Mouse (Mus musculus) liver, embryonic 13.5 days (tissue): ENCODE results near the gene Prkca. TPM values are rescaled to one million over a fixed set of nuclear protein-coding genes. Genes with fewer than 3 reads are reported as not detected.

Experiments
- ATAC-seq: fragments of 200-750 bp; cut with Nextera tagmentation; 2 replicates; pipeline ENCODE4 v1.8.0; 2017; ENCODE audit warnings: low read depth, mild to moderate bottlenecking, moderate number of reproducible peaks, moderate library complexity
- DNase-seq: peaks from one replicate; pipeline ENCODE4 v3.0.0; 2022
- H3K27ac ChIP-seq: fragments of 300-500 bp; sonication (generic); 2 replicates; pipeline ENCODE4 v1.5.1; 2015; ENCODE audit warnings: moderate library complexity, mild to moderate bottlenecking, inconsistent platforms
- H3K27me3 ChIP-seq: fragments of 300-500 bp; sonication (generic); 2 replicates; pipeline ENCODE4 v1.6.1; 2015; ENCODE audit warnings: mild to moderate bottlenecking, inconsistent platforms
- H3K36me3 ChIP-seq: fragments of 300-500 bp; sonication (generic); 2 replicates; pipeline ENCODE4 v1.6.1; 2015; ENCODE audit warnings: mild to moderate bottlenecking, inconsistent platforms
- H3K4me1 ChIP-seq: fragments of 300-500 bp; sonication (generic); replicated peaks from 2 replicates; pipeline ENCODE4 v1.6.1; 2015; ENCODE audit warnings: inconsistent platforms
- H3K4me2 ChIP-seq: fragments of 300-500 bp; sonication (generic); 2 replicates; pipeline ENCODE4 v1.6.1; 2015; ENCODE audit warnings: inconsistent platforms, mild to moderate bottlenecking, moderate library complexity
- H3K4me3 ChIP-seq: fragments of 300-500 bp; sonication (generic); replicated peaks from 2 replicates; pipeline ENCODE4 v1.5.1; 2015; ENCODE audit warnings: mild to moderate bottlenecking, inconsistent platforms
- H3K9ac ChIP-seq: fragments of 300-500 bp; sonication (generic); 2 replicates; pipeline ENCODE4 v1.6.1; 2015; ENCODE audit warnings: mild to moderate bottlenecking, inconsistent platforms
- H3K9me3 ChIP-seq: fragments of 300-500 bp; sonication (generic); replicated peaks from 2 replicates; pipeline ENCODE4 v1.6.1; 2016; ENCODE audit warnings: inconsistent platforms
- WGBS: fragments of 180-500 bp; shearing (Covaris S2); methylation state at CpG from one replicate; pipeline ENCODE4 v1.1.7; 2015; ENCODE audit not compliant: insufficient replicate concordance; 5-methylcytosine and 5-hydroxymethylcytosine counted together
- polyA plus RNA-seq: library from polyadenylated mRNA; unstranded; fragments of >200 nt; fragmentation: Nextera tagmentation; extraction: Ambion mirVana; gene quantifications from 2 replicates; pipeline ENCODE4 v1.2.1, GENCODE M21; 2015

Prkca gene
- polyA plus RNA-seq, 1 experiment from 2014 or later = 1.9 TPM

- Histone ChIP-seq H3K27me3 (no peaks in the 10 kb centered on the region), H3K9ac (no peak overlapping the region), H3K36me3 (no peaks in the 10 kb centered on the region), H3K4me2 (no peak overlapping the region), H3K4me1 (peaks cover 11% of the 10 kb centered on the region), H3K9me3 (no peaks in the 10 kb centered on the region), H3K27ac (no peak overlapping the region), H3K4me3 (no peak overlapping the region)
- DNase-seq = no peak
- no peak for ATAC-seq
- 65% methylated on average over 5 of the region's 5 CpGs for WGBS
These were observed 19.2 kb upstream of the Prkca start for GRCm38 (mm10) chr11:108362965-108363364.

- ATAC-seq = peak; percentile 74
- no peak overlapping the region for H3K27ac ChIP-seq
- H3K4me1 ChIP-seq = peaks cover 11% of the 10 kb centered on the region
- WGBS = 33% methylated on average over 4 of the region's 4 CpGs
- no peak for DNase-seq
- no peak overlapping the region for H3K4me2 ChIP-seq
- H3K9ac ChIP-seq = no peak overlapping the region
- H3K36me3 ChIP-seq = no peaks in the 10 kb centered on the region
- H3K9me3 ChIP-seq = no peaks in the 10 kb centered on the region
- H3K4me3 ChIP-seq = no peak overlapping the region
- no peaks in the 10 kb centered on the region for H3K27me3 ChIP-seq
These were observed 17.3 kb upstream of the Prkca start for GRCm38 (mm10) chr11:108360983-108361382.

GRCm38 (mm10) chr11:108358911-108359310, 15.2 kb upstream of the Prkca start:
- 70% methylated on average over 6 of the region's 6 CpGs for WGBS
- no peaks in the 10 kb centered on the region for H3K9me3 ChIP-seq
- H3K4me1 ChIP-seq = peaks cover 11% of the 10 kb centered on the region
- no peaks in the 10 kb centered on the region for H3K27me3 ChIP-seq
- H3K9ac ChIP-seq = no peak overlapping the region
- no peaks in the 10 kb centered on the region for H3K36me3 ChIP-seq
- H3K4me3 ChIP-seq = no peak overlapping the region
- DNase-seq (no peak), ATAC-seq (no peak)
- H3K4me2 ChIP-seq = no peak overlapping the region
- no peak overlapping the region for H3K27ac ChIP-seq

- ATAC-seq (no peak), DNase-seq (no peak)
- Histone ChIP-seq H3K27me3 (no peaks in the 10 kb centered on the region), H3K36me3 (no peaks in the 10 kb centered on the region), H3K4me1 (peaks cover 11% of the 10 kb centered on the region), H3K9me3 (no peaks in the 10 kb centered on the region), H3K9ac (no peak overlapping the region), H3K27ac (no peak overlapping the region), H3K4me2 (no peak overlapping the region), H3K4me3 (no peak overlapping the region)
- WGBS = 51% methylated on average over 4 of the region's 4 CpGs
These were observed 12.3 kb upstream of the Prkca start for GRCm38 (mm10) chr11:108356020-108356419.

- Histone ChIP-seq H3K9me3 (no peaks in the 10 kb centered on the region), H3K4me1 (no peaks in the 10 kb centered on the region), H3K27me3 (peaks cover 3% of the 10 kb centered on the region; the same call in 1 of the 2 replicates), H3K4me2 (no peak overlapping the region), H3K27ac (no peak overlapping the region), H3K4me3 (no peak overlapping the region), H3K36me3 (no peaks in the 10 kb centered on the region), H3K9ac (no peak overlapping the region)
- DNase-seq = no peak
- 68% methylated on average over 10 of the region's 10 CpGs for WGBS
- no peak for ATAC-seq
These were observed 9.2 kb upstream of the Prkca start for GRCm38 (mm10) chr11:108352842-108353388.

- no peak overlapping the region for H3K9ac ChIP-seq
- no peaks in the 10 kb centered on the region for H3K9me3 ChIP-seq
- DNase-seq (no peak), ATAC-seq (no peak)
- 32% methylated on average over 4 of the region's 4 CpGs for WGBS
- H3K4me3 ChIP-seq = no peak overlapping the region
- H3K27ac ChIP-seq = no peak overlapping the region
- no peak overlapping the region for H3K4me2 ChIP-seq
- H3K36me3 ChIP-seq = no peaks in the 10 kb centered on the region
- H3K4me1 ChIP-seq = no peaks in the 10 kb centered on the region
- H3K27me3 ChIP-seq = peaks cover 20% of the 10 kb centered on the region
These were observed 7.1 kb upstream of the Prkca start for GRCm38 (mm10) chr11:108350799-108351198.

- Histone ChIP-seq H3K36me3 (no peaks in the 10 kb centered on the region), H3K4me2 (no peak overlapping the region), H3K4me3 (no peak overlapping the region), H3K27ac (no peak overlapping the region), H3K27me3 (peaks cover 65% of the 10 kb centered on the region), H3K4me1 (peaks cover 27% of the 10 kb centered on the region), H3K9me3 (no peaks in the 10 kb centered on the region), H3K9ac (no peak overlapping the region)
- DNase-seq (no peak), ATAC-seq (no peak)
- 76% methylated on average over 2 of the region's 2 CpGs for WGBS
These were observed 1.6 kb upstream of the Prkca start for GRCm38 (mm10) chr11:108345321-108345720.

GRCm38 (mm10) chr11:108344759-108345158, 1.0 kb upstream of the Prkca start:
- WGBS = 65% methylated on average over 8 of the region's 8 CpGs
- no peaks in the 10 kb centered on the region for H3K36me3 ChIP-seq
- peak overlapping the region; percentile 72 for H3K4me3 ChIP-seq
- DNase-seq = no peak
- H3K4me2 ChIP-seq = peak overlapping the region; percentile 92
- ATAC-seq = no peak
- peaks cover 62% of the 10 kb centered on the region for H3K27me3 ChIP-seq
- H3K9me3 ChIP-seq = no peaks in the 10 kb centered on the region
- H3K9ac ChIP-seq = no peak overlapping the region
- no peak overlapping the region for H3K27ac ChIP-seq
- H3K4me1 ChIP-seq = peaks cover 27% of the 10 kb centered on the region

GRCm38 (mm10) chr11:108342781-108343768, 653 bp downstream of the Prkca start, which contains the start of gene Apoh:
TSS of gene Apoh (plus strand) at chr11:108343354.
- no peaks in the 10 kb centered on the region for H3K36me3 ChIP-seq
- DNase-seq (peak; percentile 9), ATAC-seq (peak; percentile 8; the same call in 1 of the 2 replicates)
- peaks cover 62% of the 10 kb centered on the region for H3K27me3 ChIP-seq
- peaks cover 27% of the 10 kb centered on the region for H3K4me1 ChIP-seq
- H3K9me3 ChIP-seq = no peaks in the 10 kb centered on the region
- H3K4me2 ChIP-seq = peak within 1 kb of the TSS; percentile 92
- peak within 1 kb of the TSS; percentile 74 for H3K9ac ChIP-seq
- peak within 1 kb of the TSS; percentile 72 for H3K4me3 ChIP-seq
- whole genome bisulfite sequencing = under 1% methylated on average over 70 of the region's 75 CpGs
- no peak within 1 kb of the TSS for H3K27ac ChIP-seq

- Histone ChIP-seq H3K36me3 (no peaks in the 10 kb centered on the region), H3K4me1 (peaks cover 27% of the 10 kb centered on the region), H3K9ac (no peak overlapping the region), H3K4me3 (peak overlapping the region; percentile 72), H3K4me2 (peak overlapping the region; percentile 92), H3K27me3 (peaks cover 53% of the 10 kb centered on the region), H3K9me3 (no peaks in the 10 kb centered on the region), H3K27ac (no peak overlapping the region)
- 12% methylated on average over 8 of the region's 8 CpGs for WGBS
- DNase-seq = no peak
- ATAC-seq = no peak
These were observed 1.9 kb downstream of the Prkca start for GRCm38 (mm10) chr11:108341783-108342182.

GRCm38 (mm10) chr11:108340293-108340692, 3.4 kb downstream of the Prkca start:
- WGBS = 49% methylated on average over 4 of the region's 4 CpGs

More at GRCm38 (mm10) chr11:108340293-108340692, 3.4 kb downstream of the Prkca start:
- Histone ChIP-seq H3K9ac (no peak overlapping the region), H3K36me3 (no peaks in the 10 kb centered on the region), H3K9me3 (no peaks in the 10 kb centered on the region), H3K27ac (no peak overlapping the region), H3K4me1 (peaks cover 29% of the 10 kb centered on the region), H3K27me3 (peaks cover 40% of the 10 kb centered on the region), H3K4me3 (no peak overlapping the region), H3K4me2 (no peak overlapping the region)
- DNase-seq = no peak
- ATAC-seq = no peak
